Mouse (Mus musculus) ES-Bruce4 (cell line): ENCODE measurements around the gene Gm20431. TPM values are rescaled to one million over a fixed set of nuclear protein-coding genes. Genes with fewer than 3 reads are reported as not detected.

Experiments
- H3K27ac ChIP-seq: 2 replicates; pipeline ENCODE4 v1.5.1; 2012; ENCODE audit warnings: low read length, inconsistent platforms; ENCODE audit not compliant: insufficient read depth
- H3K27me3 ChIP-seq: 2 replicates; pipeline ENCODE4 v1.6.1; 2012; ENCODE audit warnings: mild to moderate bottlenecking, low read length, inconsistent platforms; ENCODE audit not compliant: control insufficient read depth, poor library complexity, insufficient read depth, severe bottlenecking
- H3K36me3 ChIP-seq: 2 replicates; pipeline ENCODE4 v1.6.1; 2012; ENCODE audit warnings: inconsistent platforms, mild to moderate bottlenecking, low read length, moderate library complexity; ENCODE audit not compliant: control insufficient read depth, poor library complexity, insufficient read depth, severe bottlenecking
- H3K4me1 ChIP-seq: one replicate; pipeline ENCODE4 v1.8.1; 2011; ENCODE audit warnings: low read length; ENCODE audit not compliant: control insufficient read depth, insufficient read depth
- H3K4me3 ChIP-seq: 2 replicates; pipeline ENCODE4 v1.5.1; 2011; ENCODE audit warnings: low read depth, mild to moderate bottlenecking, low read length
- H3K9ac ChIP-seq: 2 replicates; pipeline ENCODE4 v1.6.1; 2012; ENCODE audit warnings: low read depth, mild to moderate bottlenecking, inconsistent platforms; ENCODE audit not compliant: poor library complexity, severe bottlenecking
- H3K9me3 ChIP-seq: replicated peaks from 2 replicates; pipeline ENCODE4 v1.6.1; 2012; ENCODE audit warnings: mild to moderate bottlenecking, low read length, inconsistent platforms; ENCODE audit not compliant: control insufficient read depth, poor library complexity, insufficient read depth, severe bottlenecking
- CTCF ChIP-seq: IDR thresholded peaks from one replicate; pipeline ENCODE4 v1.8.1; 2011; ENCODE audit warnings: low read depth, low read length
- EP300 ChIP-seq: IDR thresholded peaks from 2 replicates; pipeline ENCODE4 v1.6.1; 2011; ENCODE audit warnings: low read depth, low read length; ENCODE audit not compliant: insufficient read depth
- POLR2A ChIP-seq: IDR thresholded peaks from one replicate; pipeline ENCODE4 v1.8.1; 2011; ENCODE audit warnings: low read length; ENCODE audit not compliant: insufficient read depth
- polyA plus RNA-seq: library from polyadenylated mRNA; stranded (reverse); fragments of >200 nt; gene quantifications from 2 replicates; pipeline ENCODE4 v1.2.4, GENCODE M21; 2011; ENCODE audit warnings: low read depth; ENCODE audit not compliant: missing spikeins, insufficient read depth, insufficient read length

Gm20431 gene
- polyA plus RNA-seq, 1 experiment, result 7.0 TPM

DNA sequence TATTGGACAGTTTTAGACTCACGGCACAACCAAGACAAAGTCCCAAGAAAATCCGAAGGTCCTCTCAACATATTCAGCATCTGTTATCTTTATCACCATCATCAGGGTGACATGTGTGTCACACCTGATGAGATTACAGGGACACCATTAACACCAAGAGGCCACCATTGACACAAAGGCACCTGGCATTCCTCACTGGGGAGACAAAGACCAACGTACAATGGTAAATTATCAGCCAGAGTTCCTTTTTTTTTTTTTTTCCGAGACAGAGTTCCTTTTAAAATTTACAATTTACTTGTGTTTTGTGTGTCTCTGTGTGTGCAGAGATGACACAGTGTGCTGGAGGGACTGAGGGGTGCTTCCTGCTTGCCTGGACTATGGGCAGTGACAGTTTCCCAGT lies 8.1 kb upstream of the Gm20431 start:
- Histone ChIP-seq H3K4me1 (peaks cover 3% of the 10 kb centered on the region), H3K9ac (no peak overlapping the region), H3K36me3 (no peaks in the 10 kb centered on the region), H3K27me3 (no peaks in the 10 kb centered on the region), H3K9me3 (no peaks in the 10 kb centered on the region), H3K27ac (no peak overlapping the region), H3K4me3 (no peak overlapping the region)
- TF ChIP-seq CTCF (no peak), POLR2A (no peak), EP300 (no peak)

DNA sequence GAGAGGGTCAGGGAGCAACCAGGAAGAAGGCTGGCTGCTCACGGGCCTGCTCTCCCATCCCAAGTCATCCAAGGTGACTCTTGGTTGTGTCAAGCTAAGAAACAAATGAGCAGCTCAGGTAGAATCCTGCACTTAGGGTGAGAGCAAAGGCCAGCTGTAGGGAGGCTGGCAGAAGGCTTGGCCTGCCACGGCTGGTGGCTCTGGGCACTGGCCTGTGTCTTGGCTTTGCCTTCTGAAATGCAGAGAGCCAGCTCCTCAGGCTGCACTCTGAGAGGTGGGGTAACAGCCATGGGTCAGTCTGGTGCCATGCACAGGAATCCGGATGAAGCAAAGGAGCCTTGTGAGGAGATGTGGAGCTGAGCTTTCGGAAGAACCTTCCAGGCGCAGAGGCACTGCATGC lies 7.1 kb upstream of the Gm20431 start:
- Histone ChIP-seq H3K27ac (no peak overlapping the region), H3K4me3 (no peak overlapping the region), H3K9me3 (no peaks in the 10 kb centered on the region), H3K9ac (no peak overlapping the region), H3K27me3 (no peaks in the 10 kb centered on the region), H3K4me1 (peaks cover 3% of the 10 kb centered on the region), H3K36me3 (no peaks in the 10 kb centered on the region)
- TF ChIP-seq CTCF, result no peak
- no peak for TF ChIP-seq POLR2A
- TF ChIP-seq EP300, result no peak

- TF ChIP-seq POLR2A (no peak), CTCF (no peak)
- Histone ChIP-seq H3K36me3 (no peaks in the 10 kb centered on the region), H3K4me3 (no peak overlapping the region), H3K9ac (no peak overlapping the region), H3K4me1 (no peaks in the 10 kb centered on the region), H3K27ac (no peak overlapping the region), H3K9me3 (no peaks in the 10 kb centered on the region), H3K27me3 (no peaks in the 10 kb centered on the region)
Measured at GRCm38 (mm10) chr2:167665972-167666713, 4.8 kb upstream of the Gm20431 start.

DNA sequence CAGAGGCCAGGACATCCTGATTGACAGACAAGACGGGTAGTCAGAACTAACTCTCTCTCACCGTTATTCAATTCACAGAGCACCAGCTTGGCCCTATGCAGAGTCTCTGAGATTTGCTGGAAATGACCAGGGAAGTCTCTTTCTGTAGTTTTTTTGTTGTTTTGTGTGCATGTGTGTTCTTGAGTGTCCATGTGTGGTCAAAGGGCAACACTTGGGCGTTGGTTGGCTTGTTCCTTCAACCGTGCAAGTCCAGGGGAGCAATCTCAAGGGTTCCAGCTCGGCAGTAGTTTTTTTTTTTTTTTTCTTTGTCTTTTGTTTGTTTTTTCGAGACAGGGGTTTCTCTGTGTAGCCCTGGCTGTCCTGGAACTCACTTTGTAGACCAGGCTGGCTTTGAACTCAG lies 1.4 kb upstream of the Gm20431 start:
- Histone ChIP-seq H3K4me1 (peaks cover 4% of the 10 kb centered on the region), H3K4me3 (no peak overlapping the region), H3K27ac (no peak overlapping the region), H3K36me3 (no peaks in the 10 kb centered on the region), H3K9me3 (no peaks in the 10 kb centered on the region), H3K27me3 (no peaks in the 10 kb centered on the region), H3K9ac (no peak overlapping the region)
- TF ChIP-seq CTCF (no peak), POLR2A (no peak), EP300 (no peak)

DNA sequence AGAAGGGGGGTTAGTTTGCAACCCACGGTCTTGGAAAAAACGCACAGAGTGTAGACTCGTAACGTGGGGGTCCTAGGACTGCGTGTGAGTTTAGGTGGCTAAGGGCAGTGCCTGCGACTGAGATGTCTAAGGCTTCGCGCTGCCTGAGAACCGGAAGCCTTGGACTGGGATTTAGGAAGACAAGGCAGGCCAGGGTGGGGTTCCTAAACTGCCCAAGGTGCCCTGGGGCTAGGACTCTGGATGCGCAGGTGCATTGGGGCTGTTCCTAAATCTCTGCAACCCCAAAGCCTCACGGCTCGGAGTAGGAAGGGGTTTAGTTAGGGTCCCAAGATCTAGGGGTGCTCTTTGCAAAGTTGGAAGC lies 705 bp downstream of the Gm20431 start:
- Histone ChIP-seq H3K9me3 (no peaks in the 10 kb centered on the region), H3K27me3 (no peaks in the 10 kb centered on the region), H3K36me3 (no peaks in the 10 kb centered on the region), H3K9ac (peak overlapping the region; percentile 82), H3K4me1 (peaks cover 4% of the 10 kb centered on the region), H3K4me3 (peak overlapping the region; percentile 76), H3K27ac (no peak overlapping the region)
- TF ChIP-seq POLR2A, result no peak
- no peak for TF ChIP-seq CTCF
- no peak for TF ChIP-seq EP300

- peak overlapping the region; percentile 82 for H3K9ac ChIP-seq
Measured at GRCm38 (mm10) chr2:167659847-167660610, 1.3 kb downstream of the Gm20431 start.

More at GRCm38 (mm10) chr2:167659847-167660610, 1.3 kb downstream of the Gm20431 start:
- H3K27ac ChIP-seq, result no peak overlapping the region
- no peaks in the 10 kb centered on the region for H3K9me3 ChIP-seq
- peak overlapping the region; percentile 76 for H3K4me3 ChIP-seq
- H3K4me1 ChIP-seq, result peaks cover 4% of the 10 kb centered on the region
- H3K36me3 ChIP-seq, result no peaks in the 10 kb centered on the region
- no peaks in the 10 kb centered on the region for H3K27me3 ChIP-seq
- TF ChIP-seq CTCF, result no peak
